Mouse (Mus musculus): ENCODE measurements around the gene Col25a1. TPM values are rescaled to one million over a fixed set of nuclear protein-coding genes. Genes with fewer than 3 reads are reported as not detected.

Col25a1 gene
- polyA plus RNA-seq, 1 experiment: 0.01 TPM

DNA sequence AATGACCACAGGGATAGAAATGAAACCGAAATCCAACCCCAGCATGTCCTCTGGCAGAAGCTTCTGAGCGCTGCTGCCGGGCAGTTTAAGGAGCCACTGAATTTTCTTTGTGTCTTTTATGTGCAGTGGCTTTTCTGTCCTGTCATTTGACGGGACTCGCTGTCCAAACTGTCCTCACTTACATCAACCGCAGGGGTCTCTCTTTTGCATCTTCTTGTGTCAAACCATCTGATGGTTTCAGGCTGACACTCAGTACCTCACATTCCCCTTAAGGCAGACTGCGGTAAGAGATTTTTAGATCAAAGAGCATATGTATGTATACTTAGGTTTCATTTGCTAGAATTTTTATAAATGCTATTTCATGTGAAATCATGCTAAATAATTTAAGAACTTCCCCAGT lies 318.6 kb downstream of the Col25a1 start:
- no peak for DNase-seq (ENCODE audit: low read depth in 1 of 2, low spot score in 2 of 2)
- H3K27me3 ChIP-seq (ENCODE audit: control insufficient read depth, insufficient read depth, low read length): no peaks in the 10 kb centered on the region
- no peak for TF ChIP-seq CTCF (IDR thresholded peaks at IDR 0.05; ENCODE audit: extremely low read depth, insufficient read depth, insufficient read length, insufficient replicate concordance)
- TF ChIP-seq POLR2A (IDR thresholded peaks at IDR 0.05; ENCODE audit: low read depth, low read length): no peak
- H3K36me3 ChIP-seq (ENCODE audit: control insufficient read depth, insufficient read depth, low read length): no peaks in the 10 kb centered on the region
- 87% methylated on average over 7 of the region's 7 CpGs for WGBS
- H3K27ac ChIP-seq (ENCODE audit: insufficient read depth, low read length): no peak overlapping the region
- H3K4me1 ChIP-seq (ENCODE audit: control insufficient read depth, insufficient read depth, insufficient read length): no peaks in the 10 kb centered on the region
- H3K4me3 ChIP-seq (ENCODE audit: extremely low read depth, insufficient read depth, insufficient read length): no peak overlapping the region

DNA sequence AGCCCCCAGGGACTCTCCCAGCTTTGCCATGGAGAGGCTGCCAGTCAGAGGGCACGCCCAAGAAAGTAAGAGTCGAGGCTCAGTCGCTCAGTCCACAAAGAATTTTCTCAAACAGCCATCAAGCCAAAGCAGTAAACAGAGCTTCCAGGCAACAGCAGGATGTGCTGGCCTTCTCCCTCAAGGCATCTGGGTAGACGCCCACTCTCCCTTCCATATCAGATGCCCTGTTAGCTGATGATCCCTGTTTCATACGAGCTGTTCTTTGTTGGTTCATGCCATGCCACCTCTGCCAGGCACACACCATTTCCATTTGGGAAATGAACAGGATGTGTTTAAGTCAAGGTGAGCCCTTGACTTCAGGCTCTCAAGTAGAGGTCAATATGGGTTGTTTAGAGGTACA lies 334.1 kb downstream of the Col25a1 start:
- TF ChIP-seq POLR2A (IDR thresholded peaks at IDR 0.05; ENCODE audit: low read depth, low read length) (no peak), CTCF (IDR thresholded peaks at IDR 0.05; ENCODE audit: extremely low read depth, insufficient read depth, insufficient read length, insufficient replicate concordance) (no peak)
- no peaks in the 10 kb centered on the region for H3K36me3 ChIP-seq (ENCODE audit: control insufficient read depth, insufficient read depth, low read length)
- 79% methylated on average over 5 of the region's 5 CpGs for WGBS
- no peaks in the 10 kb centered on the region for H3K4me1 ChIP-seq (ENCODE audit: control insufficient read depth, insufficient read depth, insufficient read length)
- no peaks in the 10 kb centered on the region for H3K27me3 ChIP-seq (ENCODE audit: control insufficient read depth, insufficient read depth, low read length)
- DNase-seq (ENCODE audit: low read depth in 1 of 2, low spot score in 2 of 2): no peak
- H3K27ac ChIP-seq (ENCODE audit: insufficient read depth, low read length): no peak overlapping the region
- no peak overlapping the region for H3K4me3 ChIP-seq (ENCODE audit: extremely low read depth, insufficient read depth, insufficient read length)

DNA sequence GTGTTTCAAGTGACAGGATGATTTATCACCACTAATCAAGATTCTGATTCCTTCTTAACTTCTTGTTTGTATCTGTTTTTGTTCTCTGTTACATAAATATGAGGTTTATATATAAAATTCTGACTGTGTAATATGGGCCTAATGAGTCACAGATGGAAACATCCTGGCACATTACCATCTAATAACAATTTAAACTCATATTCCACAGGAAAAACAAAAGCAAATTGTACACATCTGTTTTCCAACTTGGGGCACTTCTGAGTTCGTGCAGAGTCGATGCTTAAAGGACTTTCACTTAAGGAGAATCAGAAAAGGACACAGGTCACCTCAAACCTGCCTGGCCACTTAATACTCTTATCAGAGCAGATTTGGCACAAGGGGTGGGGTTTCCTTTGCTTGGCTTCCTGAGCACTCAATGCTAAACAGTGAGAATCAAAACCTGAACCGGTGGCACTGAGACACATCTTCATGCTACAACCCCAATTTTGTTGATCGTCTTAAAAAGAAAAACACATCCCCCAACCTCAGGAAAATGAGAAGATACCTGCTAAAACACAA lies 342.0 kb downstream of the Col25a1 start:
- WGBS: 62% methylated on average over 4 of the region's 4 CpGs
- DNase-seq (ENCODE audit: low read depth in 1 of 2, low spot score in 2 of 2): no peak
- H3K4me1 ChIP-seq (ENCODE audit: control insufficient read depth, insufficient read depth, insufficient read length): no peaks in the 10 kb centered on the region
- no peak overlapping the region for H3K4me3 ChIP-seq (ENCODE audit: extremely low read depth, insufficient read depth, insufficient read length)
- no peaks in the 10 kb centered on the region for H3K27me3 ChIP-seq (ENCODE audit: control insufficient read depth, insufficient read depth, low read length)
- TF ChIP-seq POLR2A (IDR thresholded peaks at IDR 0.05; ENCODE audit: low read depth, low read length): no peak
- no peak for TF ChIP-seq CTCF (IDR thresholded peaks at IDR 0.05; ENCODE audit: extremely low read depth, insufficient read depth, insufficient read length, insufficient replicate concordance)
- H3K36me3 ChIP-seq (ENCODE audit: control insufficient read depth, insufficient read depth, low read length): no peaks in the 10 kb centered on the region
- no peak overlapping the region for H3K27ac ChIP-seq (ENCODE audit: insufficient read depth, low read length)

DNA sequence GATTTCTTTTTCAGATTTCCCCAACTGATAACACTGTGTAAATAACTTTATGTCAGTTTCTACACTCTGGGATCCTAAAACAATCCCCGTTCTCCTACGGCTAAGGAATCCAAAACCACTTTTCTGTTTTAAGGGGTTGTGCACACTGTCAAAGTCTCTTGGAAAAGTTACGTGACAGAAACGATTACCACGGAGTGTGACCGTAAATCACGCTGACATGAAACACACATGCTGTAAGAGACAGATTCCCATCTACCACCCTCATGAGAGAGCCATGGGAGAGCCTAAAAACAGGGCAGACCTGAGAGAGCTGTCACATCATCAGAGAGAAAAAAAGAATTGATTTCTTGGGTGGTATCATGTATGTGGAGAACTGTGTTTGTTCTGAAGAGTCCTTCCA lies 342.7 kb downstream of the Col25a1 start:
- whole genome bisulfite sequencing: 77% methylated on average over 7 of the region's 7 CpGs

DNA sequence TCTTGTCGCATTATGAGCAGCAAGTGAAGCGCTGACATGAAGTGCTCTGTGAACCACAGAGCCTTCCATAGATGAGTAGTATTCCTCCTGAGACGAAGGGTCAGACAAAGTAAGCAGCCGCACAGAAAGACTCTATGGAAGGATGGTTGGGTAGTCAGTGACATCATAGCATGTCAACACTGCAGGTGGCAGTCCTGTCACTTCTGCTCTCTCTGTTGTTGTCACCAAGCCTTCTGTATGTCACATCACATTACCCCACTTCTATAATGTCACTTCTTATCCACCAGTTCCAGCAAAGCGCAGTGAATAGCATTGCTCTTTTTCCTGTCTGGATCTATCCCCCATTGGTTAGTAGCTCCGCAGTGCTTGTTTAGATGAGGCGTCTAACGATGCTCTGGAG lies 351.2 kb downstream of the Col25a1 start:
- DNase-seq (ENCODE audit: low read depth in 1 of 2, low spot score in 2 of 2): no peak
- H3K4me1 ChIP-seq (ENCODE audit: control insufficient read depth, insufficient read depth, insufficient read length): no peaks in the 10 kb centered on the region
- WGBS: 95% methylated on average over 8 of the region's 8 CpGs
- no peaks in the 10 kb centered on the region for H3K36me3 ChIP-seq (ENCODE audit: control insufficient read depth, insufficient read depth, low read length)
- H3K27me3 ChIP-seq (ENCODE audit: control insufficient read depth, insufficient read depth, low read length): no peaks in the 10 kb centered on the region; the same call in 1 of the 2 replicates
- no peak overlapping the region for H3K27ac ChIP-seq (ENCODE audit: insufficient read depth, low read length)
- TF ChIP-seq POLR2A (IDR thresholded peaks at IDR 0.05; ENCODE audit: low read depth, low read length) (no peak), CTCF (IDR thresholded peaks at IDR 0.05; ENCODE audit: extremely low read depth, insufficient read depth, insufficient read length, insufficient replicate concordance) (no peak)
- no peak overlapping the region for H3K4me3 ChIP-seq (ENCODE audit: extremely low read depth, insufficient read depth, insufficient read length)

More for the DNA sequence above, 342.7 kb downstream of the Col25a1 start:
- H3K4me1 ChIP-seq (ENCODE audit: control insufficient read depth, insufficient read depth, insufficient read length): no peaks in the 10 kb centered on the region
- H3K36me3 ChIP-seq (ENCODE audit: control insufficient read depth, insufficient read depth, low read length): no peaks in the 10 kb centered on the region
- no peak overlapping the region for H3K4me3 ChIP-seq (ENCODE audit: extremely low read depth, insufficient read depth, insufficient read length)
- no peak overlapping the region for H3K27ac ChIP-seq (ENCODE audit: insufficient read depth, low read length)
- no peaks in the 10 kb centered on the region for H3K27me3 ChIP-seq (ENCODE audit: control insufficient read depth, insufficient read depth, low read length)
- DNase-seq (ENCODE audit: low read depth in 1 of 2, low spot score in 2 of 2): no peak
- TF ChIP-seq CTCF (IDR thresholded peaks at IDR 0.05; ENCODE audit: extremely low read depth, insufficient read depth, insufficient read length, insufficient replicate concordance) (no peak), POLR2A (IDR thresholded peaks at IDR 0.05; ENCODE audit: low read depth, low read length) (no peak)

DNA sequence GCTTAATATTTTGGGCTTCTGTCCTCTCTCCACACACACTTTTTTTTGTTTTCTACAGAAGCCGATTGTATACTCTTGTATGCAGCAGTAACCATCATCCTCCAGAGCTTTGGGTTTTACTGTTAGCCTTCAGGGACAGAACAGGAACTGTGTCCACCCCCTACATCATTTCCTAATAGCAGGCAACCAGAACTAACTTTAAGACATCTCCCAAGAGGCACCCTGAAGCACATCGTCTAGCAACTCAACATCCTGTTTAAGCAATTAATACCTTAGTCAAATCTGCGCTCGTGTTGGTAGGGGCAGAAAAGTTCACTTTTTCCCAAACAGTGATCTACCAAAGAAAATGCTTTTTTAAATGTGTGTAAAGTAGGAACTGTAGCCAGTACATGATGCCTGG lies 357.5 kb downstream of the Col25a1 start:
- no peak overlapping the region for H3K27ac ChIP-seq (ENCODE audit: insufficient read depth, low read length)
- no peaks in the 10 kb centered on the region for H3K27me3 ChIP-seq (ENCODE audit: control insufficient read depth, insufficient read depth, low read length)
- 48% methylated on average over 4 of the region's 4 CpGs for WGBS
- no peaks in the 10 kb centered on the region for H3K36me3 ChIP-seq (ENCODE audit: control insufficient read depth, insufficient read depth, low read length)
- DNase-seq (ENCODE audit: low read depth in 1 of 2, low spot score in 2 of 2): no peak
- no peak overlapping the region for H3K4me3 ChIP-seq (ENCODE audit: extremely low read depth, insufficient read depth, insufficient read length)
- TF ChIP-seq CTCF (IDR thresholded peaks at IDR 0.05; ENCODE audit: extremely low read depth, insufficient read depth, insufficient read length, insufficient replicate concordance) (no peak), POLR2A (IDR thresholded peaks at IDR 0.05; ENCODE audit: low read depth, low read length) (no peak)
- H3K4me1 ChIP-seq (ENCODE audit: control insufficient read depth, insufficient read depth, insufficient read length): no peaks in the 10 kb centered on the region

DNA sequence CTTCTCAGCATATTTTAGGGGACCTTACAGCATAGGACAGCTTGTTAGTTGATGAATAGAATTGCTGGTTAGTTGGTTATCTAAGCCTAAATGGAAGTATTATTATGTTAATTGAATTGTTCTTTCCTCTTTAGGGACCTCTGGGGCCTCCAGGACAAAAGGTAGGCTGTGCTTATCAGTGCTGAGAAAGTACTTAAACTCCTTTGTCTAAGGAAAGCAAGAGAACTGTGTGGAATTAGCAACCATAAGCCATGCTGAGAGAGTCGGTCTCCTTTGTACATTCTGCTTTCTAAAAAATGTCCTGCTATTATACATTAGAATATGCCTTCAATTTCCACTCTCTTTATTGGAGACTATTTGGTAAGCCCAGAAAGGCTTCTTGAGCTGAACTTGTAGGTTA lies 362.9 kb downstream of the Col25a1 start:
- no peaks in the 10 kb centered on the region for H3K4me1 ChIP-seq (ENCODE audit: control insufficient read depth, insufficient read depth, insufficient read length)
- H3K4me3 ChIP-seq (ENCODE audit: extremely low read depth, insufficient read depth, insufficient read length): no peak overlapping the region
- DNase-seq (ENCODE audit: low read depth in 1 of 2, low spot score in 2 of 2): no peak
- 80% methylated on average over 1 of the region's 1 CpGs for WGBS
- no peak for TF ChIP-seq CTCF (IDR thresholded peaks at IDR 0.05; ENCODE audit: extremely low read depth, insufficient read depth, insufficient read length, insufficient replicate concordance)
- TF ChIP-seq POLR2A (IDR thresholded peaks at IDR 0.05; ENCODE audit: low read depth, low read length): no peak
- H3K36me3 ChIP-seq (ENCODE audit: control insufficient read depth, insufficient read depth, low read length): no peaks in the 10 kb centered on the region
- no peak overlapping the region for H3K27ac ChIP-seq (ENCODE audit: insufficient read depth, low read length)
- H3K27me3 ChIP-seq (ENCODE audit: control insufficient read depth, insufficient read depth, low read length): no peaks in the 10 kb centered on the region

Data from spleen, adult 2 months (tissue).